ENCODE assay signal across 8 mouse cellular contexts in genomic region chr5:107725435-107726261, GRCm38 (mm10). TPM values are rescaled to one million over a fixed set of nuclear protein-coding genes. Genes with fewer than 3 reads are reported as not detected.
DNase-seq lines count a peak whose midpoint lies in the region; ATAC-seq lines count a peak whose summit lies in the region.

TSS of gene Gfi1 (minus strand) at chr5:107726036.

- intact Hi-C loops in heart, postnatal 25 days (cut with DNase I), result no loop called here

- no peak within 1 kb of the TSS; the same call in 1 of the 2 replicates for H3K27ac ChIP-seq in heart, embryonic 10.5 days
- no peak within 1 kb of the TSS for H3K27ac ChIP-seq in hindbrain, embryonic 11.5 days (ENCODE audit: low read depth, low read length)
- peak within 1 kb of the TSS; percentile 42 for H3K27ac ChIP-seq in liver, embryonic 16.5 days (ENCODE audit: low read length)
- H3K27ac ChIP-seq in neural tube, embryonic 14.5 days (ENCODE audit: low read depth, low read length), result no peak within 1 kb of the TSS

- no peak within 1 kb of the TSS for H3K9ac ChIP-seq in hindbrain, embryonic 11.5 days (ENCODE audit: low read depth, low read length)
- H3K9ac ChIP-seq in liver, embryonic 16.5 days (ENCODE audit: low read depth, low read length), result no peak within 1 kb of the TSS
- H3K9ac ChIP-seq in neural tube, embryonic 14.5 days (replicated peaks; ENCODE audit: low read depth, low read length), result no peak within 1 kb of the TSS

- peaks cover 98% of the 10 kb centered on the region for H3K27me3 ChIP-seq in heart, embryonic 10.5 days (ENCODE audit: insufficient read depth, poor library complexity, severe bottlenecking)
- H3K27me3 ChIP-seq in hindbrain, embryonic 11.5 days (ENCODE audit: control insufficient read depth, insufficient read depth, low read length), result peaks cover 85% of the 10 kb centered on the region
- H3K27me3 ChIP-seq in liver, embryonic 16.5 days (ENCODE audit: control insufficient read depth, insufficient read depth, low read depth, low read length), result peaks cover 86% of the 10 kb centered on the region
- peaks cover 62% of the 10 kb centered on the region for H3K27me3 ChIP-seq in neural tube, embryonic 14.5 days (ENCODE audit: control insufficient read depth, insufficient read depth, low read length)

- ATAC-seq in hindbrain, embryonic 11.5 days (ENCODE audit: low FRiP score), result peak; percentile 55
- no peak for ATAC-seq in liver, embryonic 16.5 days (ENCODE audit: low read depth)
- peak; percentile 34; the same call in 1 of the 2 replicates for ATAC-seq in neural tube, embryonic 14.5 days (ENCODE audit: low read depth)

- WGBS in heart, embryonic 10.5 days, result 1% methylated on average over 41 of the region's 41 CpGs
- under 1% methylated on average over 41 of the region's 41 CpGs for WGBS in hindbrain, embryonic 11.5 days
- under 1% methylated on average over 41 of the region's 41 CpGs for whole genome bisulfite sequencing in liver, embryonic 16.5 days (ENCODE audit: insufficient replicate concordance)
- WGBS in neural tube, embryonic 14.5 days, result under 1% methylated on average over 38 of the region's 41 CpGs

- no peak for DNase-seq in heart, embryonic 10.5 days (ENCODE audit: low spot score)
- no peak for DNase-seq in heart, postnatal 25 days (ENCODE audit: low spot score)
- DNase-seq in embryo, embryonic 9.5 days (ENCODE audit: extremely low spot score), result peak; percentile 51
- no peak for DNase-seq in hindbrain, embryonic 11.5 days (ENCODE audit: low spot score)
- no peak for DNase-seq in adipocyte (ENCODE audit: low spot score)
- no peak for DNase-seq in layer of hippocampus, adult 8-10 months (ENCODE audit: low spot score in 2 of 2)

- no peaks in the 10 kb centered on the region for H3K36me3 ChIP-seq in heart, embryonic 10.5 days
- no peaks in the 10 kb centered on the region for H3K36me3 ChIP-seq in hindbrain, embryonic 11.5 days (ENCODE audit: control insufficient read depth, insufficient read depth, low read length)
- H3K36me3 ChIP-seq in liver, embryonic 16.5 days (ENCODE audit: control insufficient read depth, insufficient read depth), result no peaks in the 10 kb centered on the region
- no peaks in the 10 kb centered on the region for H3K36me3 ChIP-seq in neural tube, embryonic 14.5 days (ENCODE audit: control insufficient read depth, insufficient read depth, low read length)

- peak within 1 kb of the TSS; percentile 42 for H3K4me2 ChIP-seq in hindbrain, embryonic 11.5 days (replicated peaks; ENCODE audit: low read depth, low read length)
- H3K4me2 ChIP-seq in liver, embryonic 16.5 days (ENCODE audit: low read depth, low read length), result peak within 1 kb of the TSS; percentile 59
- peak within 1 kb of the TSS; percentile 26 for H3K4me2 ChIP-seq in neural tube, embryonic 14.5 days (ENCODE audit: low read depth, low read length)

- H3K4me1 ChIP-seq in heart, embryonic 10.5 days, result peaks cover 56% of the 10 kb centered on the region
- H3K4me1 ChIP-seq in hindbrain, embryonic 11.5 days (replicated peaks; ENCODE audit: control insufficient read depth, insufficient read depth, low read length), result peaks cover 27% of the 10 kb centered on the region
- H3K4me1 ChIP-seq in liver, embryonic 16.5 days (ENCODE audit: control insufficient read depth, low read depth, low read length), result peaks cover 13% of the 10 kb centered on the region; the same call in 1 of the 2 replicates
- peaks cover 11% of the 10 kb centered on the region for H3K4me1 ChIP-seq in neural tube, embryonic 14.5 days (ENCODE audit: control insufficient read depth, insufficient read depth, low read length)

- peak within 1 kb of the TSS; percentile 60 for H3K4me3 ChIP-seq in heart, embryonic 10.5 days
- H3K4me3 ChIP-seq in hindbrain, embryonic 11.5 days (ENCODE audit: low read depth, low read length), result peak within 1 kb of the TSS; percentile 24
- peak within 1 kb of the TSS; percentile 41 for H3K4me3 ChIP-seq in liver, embryonic 16.5 days (ENCODE audit: low read depth, low read length)
- H3K4me3 ChIP-seq in neural tube, embryonic 14.5 days (ENCODE audit: low read depth, low read length), result no peak within 1 kb of the TSS

- H3K9me3 ChIP-seq in heart, embryonic 10.5 days, result no peaks in the 10 kb centered on the region
- H3K9me3 ChIP-seq in hindbrain, embryonic 11.5 days (ENCODE audit: control insufficient read depth, low read length), result no peaks in the 10 kb centered on the region
- no peaks in the 10 kb centered on the region for H3K9me3 ChIP-seq in liver, embryonic 16.5 days (replicated peaks; ENCODE audit: control insufficient read depth, low read length)
- H3K9me3 ChIP-seq in neural tube, embryonic 14.5 days (ENCODE audit: control insufficient read depth, low read length), result no peaks in the 10 kb centered on the region

RNA-seq across cellular contexts. Expression of gene Gfi1, which starts in this region (rescaled TPM):
- polyA plus RNA-seq in heart, embryonic 10.5 days (2016; fragmentation: Nextera tagmentation; extraction: Ambion mirVana), result not detected in 2 replicates
- total RNA-seq in heart, postnatal 25 days (2021), result not detected
- polyA plus RNA-seq in hindbrain, embryonic 11.5 days (2014; fragmentation: Nextera tagmentation; extraction: Ambion mirVana), result 0.07 and 0.12 TPM in 2 replicates
- polyA plus RNA-seq in liver, embryonic 16.5 days (2015; fragmentation: Nextera tagmentation; extraction: Ambion mirVana), result 1.4 and 1.5 TPM in 2 replicates
- polyA plus RNA-seq in neural tube, embryonic 14.5 days (2014; fragmentation: Nextera tagmentation; extraction: Ambion mirVana), result not detected in 2 replicates
- not detected for total RNA-seq in layer of hippocampus, adult 8-10 months (2022)

Comparison
In these comparisons a context has a peak if more than half of its experiments do, and no peak if none do; other contexts are left out.
1. Peak in ATAC-seq, H3K4me3 ChIP-seq and H3K4me2 ChIP-seq in hindbrain, embryonic 11.5 days; RNA of the gene not detected or under 1 TPM.
2. Peak in ATAC-seq and H3K4me2 ChIP-seq in neural tube, embryonic 14.5 days; RNA of the gene not detected or under 1 TPM.